In the genomic region with DNA sequence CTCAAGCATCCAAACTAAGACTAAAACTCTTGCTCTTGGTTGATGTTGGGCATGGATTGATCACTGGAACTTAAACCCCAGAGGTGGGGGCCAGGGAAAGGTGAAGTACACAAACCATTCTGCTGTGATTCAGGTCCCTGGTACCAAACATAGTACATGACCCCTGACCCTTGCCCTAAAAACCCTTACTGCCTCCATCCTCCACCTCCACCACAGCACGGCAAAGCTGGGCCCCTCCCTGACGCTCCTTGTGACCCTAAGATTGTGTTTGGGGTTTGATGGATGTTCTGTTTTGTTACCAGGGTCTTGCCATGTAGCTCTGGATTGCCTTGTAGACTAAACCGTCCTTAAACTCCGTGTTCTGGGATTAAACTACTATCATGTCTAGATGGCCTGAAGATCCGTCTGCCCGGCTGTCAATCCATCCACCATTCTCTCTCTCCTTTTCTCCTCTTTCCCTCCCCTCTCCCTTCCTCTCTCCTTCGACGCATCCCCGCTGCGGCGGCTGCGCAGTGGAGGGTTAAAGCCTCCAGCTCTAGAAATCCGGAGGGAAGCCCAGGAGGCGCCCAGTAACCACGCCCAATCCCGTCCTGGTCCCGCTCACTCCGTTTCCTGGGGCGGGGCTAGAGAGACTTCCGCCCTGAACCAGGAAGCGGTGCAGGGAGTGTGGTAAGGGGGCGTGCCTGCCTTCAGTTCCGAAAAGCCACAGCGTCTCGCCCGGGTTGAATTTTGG, we compare ENCODE assay signal across 8 mouse cellular contexts. TPM values are rescaled to one million over a fixed set of nuclear protein-coding genes. Genes with fewer than 3 reads are reported as not detected.
DNase-seq lines count a peak whose midpoint lies in the region; ATAC-seq lines count a peak whose summit lies in the region.

A gene (plus strand): TSS at position 643 of the 733 bp plus-strand sequence.

- H3K36me3 ChIP-seq in hindbrain, embryonic 13.5 days = peaks cover 9% of the 10 kb centered on the region

- H3K4me2 ChIP-seq in hindbrain, embryonic 13.5 days = peak within 1 kb of the TSS; percentile 98

- under 1% methylated on average over 26 of the region's 26 CpGs for WGBS in hindbrain, embryonic 13.5 days

- peak within 1 kb of the TSS; percentile 88 for H3K27ac ChIP-seq in hindbrain, embryonic 13.5 days

- peak; percentile 96 for DNase-seq in Muller cell, postnatal 12 days (ENCODE audit: inconsistent ontology term)
- peak; percentile 95 for DNase-seq in cerebellum, adult 9-11 months
- peak; percentile 91 to 94 for DNase-seq in frontal cortex, postnatal 10 days (ENCODE audit: low spot score in 2 of 2)
- DNase-seq in layer of hippocampus, postnatal 25 days (ENCODE audit: extremely low spot score in 1 of 2, low spot score in 1 of 2) = peak; percentile 75 to 81
- DNase-seq in lung, postnatal 25 days (ENCODE audit: low spot score) = peak; percentile 96
- DNase-seq in retina, embryonic 14.5 days (ENCODE audit: low spot score) = peak; percentile 98
- DNase-seq in thymus, postnatal 4 days = peak; percentile 95

- peak within 1 kb of the TSS; percentile 92 for H3K4me3 ChIP-seq in hindbrain, embryonic 13.5 days

- no peaks in the 10 kb centered on the region for H3K27me3 ChIP-seq in hindbrain, embryonic 13.5 days

- H3K9ac ChIP-seq in hindbrain, embryonic 13.5 days = peak within 1 kb of the TSS; percentile 89

- peak; percentile 96 for ATAC-seq in hindbrain, embryonic 13.5 days (ENCODE audit: low FRiP score)

- peaks cover 35% of the 10 kb centered on the region for H3K4me1 ChIP-seq in hindbrain, embryonic 13.5 days (replicated peaks)

- H3K9me3 ChIP-seq in hindbrain, embryonic 13.5 days = no peaks in the 10 kb centered on the region

RNA-seq across cellular contexts. Expression of the gene that starts here (rescaled TPM):
- polyA plus RNA-seq in hindbrain, embryonic 13.5 days (2015; fragmentation: Nextera tagmentation; extraction: Ambion mirVana) = 16.9 and 18.0 TPM in 2 replicates
- total RNA-seq in layer of hippocampus, postnatal 25 days (2021) = 10 to 100 TPM in 1 of 2 experiments, 1 to 10 TPM in 1; 9.3 to 10.3 TPM

Comparison
In these comparisons a context has a peak if more than half of its experiments do, and no peak if none do; other contexts are left out.
1. Peak in every context shown above with its lines: DNase-seq, ATAC-seq, H3K4me3 ChIP-seq and H3K27ac ChIP-seq.